Mouse (Mus musculus): ENCODE results near the gene Per2. TPM values are rescaled to one million over a fixed set of nuclear protein-coding genes. Genes with fewer than 3 reads are reported as not detected.

Gene Per2
- polyA plus RNA-seq, 1 experiment from 2014 or later, result 5.6 TPM

GRCm38 (mm10) chr1:91444841-91445830 is 14.0 kb downstream of the Per2 start:
- peaks cover 56% of the 10 kb centered on the region for H3K36me3 ChIP-seq (ENCODE audit: control insufficient read depth, insufficient read depth, low read length)
- no peak for ATAC-seq (ENCODE audit: insufficient number of reproducible peaks, insufficient read depth, low FRiP score, low read depth)
- WGBS, result 93% methylated on average over 17 of the region's 17 CpGs

GRCm38 (mm10) chr1:91442350-91442990 is 16.7 kb downstream of the Per2 start:
- Histone ChIP-seq H3K9ac (ENCODE audit: low read length) (no peak overlapping the region), H3K4me2 (ENCODE audit: low read length) (no peak overlapping the region), H3K4me3 (ENCODE audit: control insufficient read depth in 1 of 2, insufficient read depth in 1 of 2, low read depth in 1 of 2, low read length in 2 of 2) (no peak overlapping the region), H3K36me3 (ENCODE audit: control insufficient read depth, insufficient read depth, low read length) (peaks cover 72% of the 10 kb centered on the region), H3K27me3 (ENCODE audit: control insufficient read depth, insufficient read depth, low read length) (no peaks in the 10 kb centered on the region), H3K27ac (replicated peaks in 1 of 2; ENCODE audit: control insufficient read depth in 1 of 2, insufficient read depth in 1 of 2, low read depth in 2 of 2, low read length in 2 of 2) (no peak overlapping the region), H3K4me1 (ENCODE audit: control insufficient read depth in 2 of 2, insufficient read depth in 2 of 2, low read length in 2 of 2) (peaks cover 12 to 15% of the 10 kb centered on the region in 2 experiments), H3K9me3 (ENCODE audit: control insufficient read depth, low read length) (peaks cover 3% of the 10 kb centered on the region; the same call in 1 of the 2 replicates)
- WGBS, result 91% methylated on average over 6 of the region's 7 CpGs
- no peak for ATAC-seq (ENCODE audit: insufficient number of reproducible peaks, insufficient read depth, low FRiP score, low read depth)

More at GRCm38 (mm10) chr1:91444841-91445830, 14.0 kb downstream of the Per2 start:
- Histone ChIP-seq H3K9me3 (ENCODE audit: control insufficient read depth, low read length) (peaks cover 7% of the 10 kb centered on the region; the same call in 1 of the 2 replicates), H3K4me1 (ENCODE audit: control insufficient read depth in 2 of 2, insufficient read depth in 2 of 2, low read length in 2 of 2) (peaks cover 29 to 36% of the 10 kb centered on the region in 2 experiments), H3K4me3 (ENCODE audit: control insufficient read depth in 1 of 2, insufficient read depth in 1 of 2, low read depth in 1 of 2, low read length in 2 of 2) (no peak overlapping the region), H3K9ac (ENCODE audit: low read length) (no peak overlapping the region), H3K4me2 (ENCODE audit: low read length) (no peak overlapping the region), H3K27me3 (ENCODE audit: control insufficient read depth, insufficient read depth, low read length) (no peaks in the 10 kb centered on the region), H3K27ac (replicated peaks in 1 of 2; ENCODE audit: control insufficient read depth in 1 of 2, insufficient read depth in 1 of 2, low read depth in 2 of 2, low read length in 2 of 2) (peak overlapping the region; percentile 51 to 82; a peak in 2 of 4 replicates)

- H3K9ac ChIP-seq (ENCODE audit: low read length), result no peak overlapping the region
- H3K4me1 ChIP-seq (ENCODE audit: control insufficient read depth in 2 of 2, insufficient read depth in 2 of 2, low read length in 2 of 2), result peaks cover 14 to 15% of the 10 kb centered on the region in 2 experiments
- H3K27ac ChIP-seq (replicated peaks in 1 of 2; ENCODE audit: control insufficient read depth in 1 of 2, insufficient read depth in 1 of 2, low read depth in 2 of 2, low read length in 2 of 2), result no peak overlapping the region
- no peak; the same call in 1 of the 2 replicates for ATAC-seq (ENCODE audit: insufficient number of reproducible peaks, insufficient read depth, low FRiP score, low read depth)
- no peaks in the 10 kb centered on the region for H3K9me3 ChIP-seq (ENCODE audit: control insufficient read depth, low read length)
- no peak overlapping the region for H3K4me2 ChIP-seq (ENCODE audit: low read length)
- no peak overlapping the region for H3K4me3 ChIP-seq (ENCODE audit: control insufficient read depth in 1 of 2, insufficient read depth in 1 of 2, low read depth in 1 of 2, low read length in 2 of 2)
- H3K36me3 ChIP-seq (ENCODE audit: control insufficient read depth, insufficient read depth, low read length), result peaks cover 71% of the 10 kb centered on the region
- no peaks in the 10 kb centered on the region for H3K27me3 ChIP-seq (ENCODE audit: control insufficient read depth, insufficient read depth, low read length)
- 94% methylated on average over 3 of the region's 3 CpGs for WGBS
Observed at GRCm38 (mm10) chr1:91441855-91442254, 17.3 kb downstream of the Per2 start.

- no peaks in the 10 kb centered on the region for H3K9me3 ChIP-seq (ENCODE audit: control insufficient read depth, low read length)
- no peaks in the 10 kb centered on the region for H3K27me3 ChIP-seq (ENCODE audit: control insufficient read depth, insufficient read depth, low read length)
- 87% methylated on average over 8 of the region's 8 CpGs for WGBS
- no peak overlapping the region for H3K9ac ChIP-seq (ENCODE audit: low read length)
- H3K4me2 ChIP-seq (ENCODE audit: low read length), result no peak overlapping the region
- no peak for ATAC-seq (ENCODE audit: insufficient number of reproducible peaks, insufficient read depth, low FRiP score, low read depth)
- H3K27ac ChIP-seq (replicated peaks in 1 of 2; ENCODE audit: control insufficient read depth in 1 of 2, insufficient read depth in 1 of 2, low read depth in 2 of 2, low read length in 2 of 2), result no peak overlapping the region
- H3K4me1 ChIP-seq (ENCODE audit: control insufficient read depth in 2 of 2, insufficient read depth in 2 of 2, low read length in 2 of 2), result peaks cover 20 to 24% of the 10 kb centered on the region in 2 experiments
- no peak overlapping the region for H3K4me3 ChIP-seq (ENCODE audit: control insufficient read depth in 1 of 2, insufficient read depth in 1 of 2, low read depth in 1 of 2, low read length in 2 of 2)
- peaks cover 74% of the 10 kb centered on the region for H3K36me3 ChIP-seq (ENCODE audit: control insufficient read depth, insufficient read depth, low read length)
Observed at GRCm38 (mm10) chr1:91439776-91440175, 19.3 kb downstream of the Per2 start.

- H3K36me3 ChIP-seq (ENCODE audit: control insufficient read depth, insufficient read depth, low read length), result peaks cover 77% of the 10 kb centered on the region
- H3K9ac ChIP-seq (ENCODE audit: low read length), result no peak overlapping the region
- WGBS, result 91% methylated on average over 7 of the region's 7 CpGs
- no peak overlapping the region for H3K4me2 ChIP-seq (ENCODE audit: low read length)
- H3K9me3 ChIP-seq (ENCODE audit: control insufficient read depth, low read length), result no peaks in the 10 kb centered on the region
- no peak overlapping the region for H3K4me3 ChIP-seq (ENCODE audit: control insufficient read depth in 1 of 2, insufficient read depth in 1 of 2, low read depth in 1 of 2, low read length in 2 of 2)
- no peak for ATAC-seq (ENCODE audit: insufficient number of reproducible peaks, insufficient read depth, low FRiP score, low read depth)
- peaks cover 20 to 25% of the 10 kb centered on the region in 2 experiments for H3K4me1 ChIP-seq (ENCODE audit: control insufficient read depth in 2 of 2, insufficient read depth in 2 of 2, low read length in 2 of 2)
- H3K27me3 ChIP-seq (ENCODE audit: control insufficient read depth, insufficient read depth, low read length), result no peaks in the 10 kb centered on the region
- H3K27ac ChIP-seq (replicated peaks in 1 of 2; ENCODE audit: control insufficient read depth in 1 of 2, insufficient read depth in 1 of 2, low read depth in 2 of 2, low read length in 2 of 2), result no peak overlapping the region
Observed at GRCm38 (mm10) chr1:91437573-91437972, 21.6 kb downstream of the Per2 start.

- H3K4me3 ChIP-seq (ENCODE audit: control insufficient read depth in 1 of 2, insufficient read depth in 1 of 2, low read depth in 1 of 2, low read length in 2 of 2), result no peak overlapping the region
- no peak overlapping the region for H3K4me2 ChIP-seq (ENCODE audit: low read length)
- H3K9me3 ChIP-seq (ENCODE audit: control insufficient read depth, low read length), result no peaks in the 10 kb centered on the region
- no peaks in the 10 kb centered on the region for H3K27me3 ChIP-seq (ENCODE audit: control insufficient read depth, insufficient read depth, low read length)
- H3K27ac ChIP-seq (replicated peaks in 1 of 2; ENCODE audit: control insufficient read depth in 1 of 2, insufficient read depth in 1 of 2, low read depth in 2 of 2, low read length in 2 of 2), result peak overlapping the region in 1 of 2 experiments; percentile 91; a peak in 3 of 4 replicates
- no peak for ATAC-seq (ENCODE audit: insufficient number of reproducible peaks, insufficient read depth, low FRiP score, low read depth)
- 81% methylated on average over 3 of the region's 3 CpGs for WGBS
- no peak overlapping the region for H3K9ac ChIP-seq (ENCODE audit: low read length)
- H3K36me3 ChIP-seq (ENCODE audit: control insufficient read depth, insufficient read depth, low read length), result peaks cover 76% of the 10 kb centered on the region
- H3K4me1 ChIP-seq (ENCODE audit: control insufficient read depth in 2 of 2, insufficient read depth in 2 of 2, low read length in 2 of 2), result peaks cover 20 to 25% of the 10 kb centered on the region in 2 experiments
Observed at GRCm38 (mm10) chr1:91437083-91437400, 22.1 kb downstream of the Per2 start.

GRCm38 (mm10) chr1:91436380-91437082 is 22.6 kb downstream of the Per2 start:
- H3K9ac ChIP-seq (ENCODE audit: low read length), result peak overlapping the region; percentile 44; the same call in 1 of the 2 replicates
- peak; percentile 81 for ATAC-seq (ENCODE audit: insufficient number of reproducible peaks, insufficient read depth, low FRiP score, low read depth)
- no peaks in the 10 kb centered on the region for H3K9me3 ChIP-seq (ENCODE audit: control insufficient read depth, low read length)
- H3K4me3 ChIP-seq (ENCODE audit: control insufficient read depth in 1 of 2, insufficient read depth in 1 of 2, low read depth in 1 of 2, low read length in 2 of 2), result no peak overlapping the region
- H3K4me2 ChIP-seq (ENCODE audit: low read length), result peak overlapping the region; percentile 18; the same call in 1 of the 2 replicates
- WGBS, result 51% methylated on average over 6 of the region's 6 CpGs
- H3K36me3 ChIP-seq (ENCODE audit: control insufficient read depth, insufficient read depth, low read length), result peaks cover 76% of the 10 kb centered on the region
- no peaks in the 10 kb centered on the region for H3K27me3 ChIP-seq (ENCODE audit: control insufficient read depth, insufficient read depth, low read length)
- peaks cover 20 to 25% of the 10 kb centered on the region in 2 experiments for H3K4me1 ChIP-seq (ENCODE audit: control insufficient read depth in 2 of 2, insufficient read depth in 2 of 2, low read length in 2 of 2)
- H3K27ac ChIP-seq (replicated peaks in 1 of 2; ENCODE audit: control insufficient read depth in 1 of 2, insufficient read depth in 1 of 2, low read depth in 2 of 2, low read length in 2 of 2), result peak overlapping the region; percentile 78 to 91

Data from heart, embryonic 14.5 days (tissue).